1 mouse cellular context compared by ENCODE assay signal in genomic region chr15:103240160-103241028, GRCm38 (mm10).
TF ChIP-seq lines count a peak whose summit lies in the region.

Gene Hnrnpa1, plus strand, starts transcription at chr15:103240432.

TF ChIP-seq in CH12.LX, 34 proteins besides CTCF, POLR2A, EP300 and RAD21 (continued from another document):
- TF ChIP-seq USF2 (conservative IDR thresholded peaks at IDR 0.05; ENCODE audit: low read depth, low read length) (peak; percentile 15; the same call in 1 of the 2 replicates), USF1 (IDR thresholded peaks at IDR 0.05; ENCODE audit: low read depth, low read length) (peak; percentile 55), MEF2A (IDR thresholded peaks at IDR 0.05; ENCODE audit: borderline replicate concordance, low read depth, low read length) (0 out of 2 replicates have a peak, but pooled peaks have one; percentile 15), PAX5 (IDR thresholded peaks at IDR 0.05; ENCODE audit: low read length) (no peak), NRF1 (IDR thresholded peaks at IDR 0.05; ENCODE audit: low read depth, low read length) (peak; percentile 92), MYC (IDR thresholded peaks at IDR 0.05; ENCODE audit: low read depth, low read length) (peak; percentile 84), TBP (conservative IDR thresholded peaks at IDR 0.05; ENCODE audit: low read depth, low read length) (peak; percentile 98), ZC3H11A (IDR thresholded peaks at IDR 0.05; ENCODE audit: low read depth, low read length) (no peak), JUND (conservative IDR thresholded peaks at IDR 0.05; ENCODE audit: low read depth, low read length) (peak; percentile 56), UBTF (IDR thresholded peaks at IDR 0.05; ENCODE audit: low read depth, low read length) (no peak), E2F4 (IDR thresholded peaks at IDR 0.05; ENCODE audit: insufficient replicate concordance, low read depth, low read length) (no peak; the same call in 1 of the 2 replicates), RCOR1 (conservative IDR thresholded peaks at IDR 0.05; ENCODE audit: low read depth, low read length) (no peak), CHD1 (IDR thresholded peaks at IDR 0.05; ENCODE audit: low read depth, low read length) (peak; percentile 72; the same call in 1 of the 2 replicates), CHD2 (IDR thresholded peaks at IDR 0.05; ENCODE audit: low read length) (peak; percentile 84), HCFC1 (IDR thresholded peaks at IDR 0.05; ENCODE audit: low read depth, low read length) (peak; percentile 69), ZMIZ1 (IDR thresholded peaks at IDR 0.05; ENCODE audit: low read depth, low read length) (peak; percentile 98), POLR2AphosphoS2 (IDR thresholded peaks at IDR 0.05; ENCODE audit: low read depth, low read length) (peak; percentile 87), MAZ (IDR thresholded peaks at IDR 0.05; ENCODE audit: low read depth, low read length) (no peak), SMC3 (IDR thresholded peaks at IDR 0.05; ENCODE audit: low read depth, low read length) (no peak), TCF12 (IDR thresholded peaks at IDR 0.05; ENCODE audit: low read depth, low read length) (peak; percentile 86)
